In the genomic region with DNA sequence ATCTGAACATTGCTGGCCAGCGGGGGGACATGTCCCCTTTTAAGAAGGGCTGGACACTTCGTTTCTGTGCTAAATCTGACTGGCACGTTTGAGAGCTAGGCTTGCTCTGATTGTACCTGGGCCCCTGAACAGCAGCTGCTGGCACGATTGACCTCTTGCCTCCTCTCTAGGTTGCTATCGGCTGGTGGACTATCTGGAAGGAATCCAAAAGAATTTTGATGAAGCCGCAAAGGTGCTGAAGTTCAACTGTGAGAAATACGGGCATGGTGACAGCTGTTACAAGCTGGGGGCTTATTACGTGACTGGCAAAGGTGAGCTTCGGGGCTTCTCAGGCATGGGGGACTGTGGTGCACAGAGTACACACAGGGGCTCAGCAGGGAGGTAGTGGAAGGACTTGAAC, we compare ENCODE assay signal across 23 mouse cellular contexts. TPM values are rescaled to one million over a fixed set of nuclear protein-coding genes. Genes with fewer than 3 reads are reported as not detected.
A peak's percentile ranks its signal among the peaks of the same experiment; 100 is the strongest.
DNase-seq lines count a peak whose midpoint lies in the region; ATAC-seq and TF ChIP-seq lines count a peak whose summit lies in the region.
"Had no signal": no experiment of that assay in that cellular context is flagged by ENCODE, and none has a peak within 500 bp of the region (broad histone marks: within the 10 kb centered on the region; RNA-seq: fewer than 3 reads in every experiment).

No protein-coding gene starts in this region.

- ATAC-seq in heart, embryonic 14.5 days (ENCODE audit: insufficient number of reproducible peaks, insufficient read depth, low FRiP score, low read depth): no peak
- ATAC-seq in intestine, embryonic 16.5 days: peak; percentile 34
- ATAC-seq in liver, postnatal 0 days: peak; percentile 22; the same call in 1 of the 2 replicates
- ATAC-seq: forebrain, embryonic 13.5 days; hindbrain, embryonic 16.5 days had no signal

- no peaks in the 10 kb centered on the region for H3K9me3 ChIP-seq in heart, embryonic 14.5 days (ENCODE audit: control insufficient read depth, low read length)
- no peaks in the 10 kb centered on the region for H3K9me3 ChIP-seq in intestine, embryonic 16.5 days (ENCODE audit: control insufficient read depth, low read length)
- no peaks in the 10 kb centered on the region for H3K9me3 ChIP-seq in liver, postnatal 0 days (ENCODE audit: low read length)
- H3K9me3 ChIP-seq: embryonic facial prominence, embryonic 10.5 days; forebrain, embryonic 13.5 days; midbrain, embryonic 12.5 days had no signal

- TF ChIP-seq CTCF in liver, postnatal 0 days (IDR thresholded peaks at IDR 0.05; ENCODE audit: low read depth): no peak

- H3K4me3 ChIP-seq in heart, embryonic 14.5 days (ENCODE audit: control insufficient read depth in 1 of 2, insufficient read depth in 1 of 2, low read depth in 1 of 2, low read length in 2 of 2): no peak overlapping the region
- no peak overlapping the region for H3K4me3 ChIP-seq in intestine, embryonic 16.5 days (ENCODE audit: low read length)
- no peak overlapping the region for H3K4me3 ChIP-seq in liver, postnatal 0 days (ENCODE audit: low read depth, low read length)
- H3K4me3 ChIP-seq: embryonic facial prominence, embryonic 10.5 days; forebrain, embryonic 13.5 days; midbrain, embryonic 12.5 days; myocyte had no signal

- no peak for TF ChIP-seq EP300 in liver, postnatal 0 days (IDR thresholded peaks at IDR 0.05; ENCODE audit: low read depth)

- DNase-seq in heart, postnatal 25 days (ENCODE audit: low spot score): no peak
- peak; percentile 22 for DNase-seq in kidney, postnatal 10 days
- DNase-seq in kidney, postnatal 4 days: no peak
- DNase-seq in liver, postnatal 0 days: peak; percentile 37
- no peak for DNase-seq in layer of hippocampus, postnatal 36 days
- DNase-seq: adrenal gland, adult 8-10 months; B cell, adult 2 months; gastrocnemius, postnatal 14 days; heart, postnatal 10 days; left cerebral cortex, postnatal 4 days; lung, adult 2 months; lung, postnatal 36 days; retina, postnatal 1 day; thymus, adult 18-20 months had no signal

- peak overlapping the region; percentile 31 to 65 for H3K27ac ChIP-seq in heart, embryonic 14.5 days (replicated peaks in 1 of 2; ENCODE audit: control insufficient read depth in 1 of 2, insufficient read depth in 1 of 2, low read depth in 2 of 2, low read length in 2 of 2)
- H3K27ac ChIP-seq in intestine, embryonic 16.5 days (ENCODE audit: low read length): peak overlapping the region; percentile 77
- H3K27ac ChIP-seq in liver, postnatal 0 days (ENCODE audit: low read depth): peak overlapping the region; percentile 77
- H3K27ac ChIP-seq: embryonic facial prominence, embryonic 10.5 days; forebrain, embryonic 13.5 days; midbrain, embryonic 12.5 days had no signal

- 29% methylated on average over 9 of the region's 9 CpGs for WGBS in heart, embryonic 14.5 days
- 69% methylated on average over 9 of the region's 9 CpGs for WGBS in intestine, embryonic 16.5 days
- 61% methylated on average over 9 of the region's 9 CpGs for WGBS in liver, postnatal 0 days (ENCODE audit: insufficient replicate concordance)

- no peaks in the 10 kb centered on the region for H3K27me3 ChIP-seq in heart, embryonic 14.5 days (ENCODE audit: control insufficient read depth, insufficient read depth, low read length)
- no peaks in the 10 kb centered on the region for H3K27me3 ChIP-seq in intestine, embryonic 16.5 days (replicated peaks; ENCODE audit: control insufficient read depth, insufficient read depth, low read length)
- H3K27me3 ChIP-seq in liver, postnatal 0 days (ENCODE audit: insufficient read depth, low read length): no peaks in the 10 kb centered on the region
- H3K27me3 ChIP-seq: forebrain, embryonic 13.5 days; midbrain, embryonic 12.5 days had no signal

- no peak overlapping the region; the same call in 1 of the 2 replicates for H3K4me2 ChIP-seq in heart, embryonic 14.5 days (ENCODE audit: low read length)
- 0 out of 2 replicates have a peak overlapping the region, but pooled peaks have one; percentile 0 for H3K4me2 ChIP-seq in intestine, embryonic 16.5 days (ENCODE audit: low read depth, low read length)
- 0 out of 2 replicates have a peak overlapping the region, but pooled peaks have one; percentile 32 for H3K4me2 ChIP-seq in liver, postnatal 0 days (ENCODE audit: low read depth, low read length)
- H3K4me2 ChIP-seq: forebrain, embryonic 13.5 days; midbrain, embryonic 12.5 days had no signal

- H3K9ac ChIP-seq in heart, embryonic 14.5 days (ENCODE audit: low read length): no peak overlapping the region; the same call in 1 of the 2 replicates
- H3K9ac ChIP-seq in intestine, embryonic 16.5 days (ENCODE audit: low read depth, low read length): 0 out of 2 replicates have a peak overlapping the region, but pooled peaks have one; percentile 20
- H3K9ac ChIP-seq in liver, postnatal 0 days (replicated peaks): no peak overlapping the region
- H3K9ac ChIP-seq: forebrain, embryonic 13.5 days; midbrain, embryonic 12.5 days had no signal

- H3K4me1 ChIP-seq in heart, embryonic 14.5 days (ENCODE audit: control insufficient read depth in 2 of 2, insufficient read depth in 2 of 2, low read length in 2 of 2): peaks cover 4 to 25% of the 10 kb centered on the region in 2 experiments
- peaks cover 8% of the 10 kb centered on the region; the same call in 1 of the 2 replicates for H3K4me1 ChIP-seq in intestine, embryonic 16.5 days (ENCODE audit: control insufficient read depth, insufficient read depth, low read length)
- peaks cover 14% of the 10 kb centered on the region; the same call in 1 of the 2 replicates for H3K4me1 ChIP-seq in liver, postnatal 0 days (ENCODE audit: insufficient read depth)

- intact Hi-C loops in heart, postnatal 25 days (cut with DNase I): no loop called here

- peaks cover 37% of the 10 kb centered on the region for H3K36me3 ChIP-seq in heart, embryonic 14.5 days (ENCODE audit: control insufficient read depth, insufficient read depth, low read length)
- no peaks in the 10 kb centered on the region for H3K36me3 ChIP-seq in intestine, embryonic 16.5 days (ENCODE audit: control insufficient read depth, insufficient read depth, low read length)
- H3K36me3 ChIP-seq in liver, postnatal 0 days (replicated peaks; ENCODE audit: insufficient read depth, low read length): peaks cover 6% of the 10 kb centered on the region

RNA-seq across cellular contexts. Expression of a gene that starts 4.1 kb away (rescaled TPM):
- 47.4 and 48.9 TPM in 2 replicates for polyA plus RNA-seq in heart, embryonic 14.5 days (2014; fragmentation: Nextera tagmentation; extraction: Ambion mirVana)
- 10 to 100 TPM; 35.2 to 37.8 TPM for total RNA-seq in heart, postnatal 25 days (2021)
- 67.0 and 68.5 TPM in 2 replicates for polyA plus RNA-seq in intestine, embryonic 16.5 days (2015; fragmentation: Nextera tagmentation; extraction: Ambion mirVana)
- 62.2 and 64.9 TPM in 2 replicates for polyA plus RNA-seq in liver, postnatal 0 days (2015; fragmentation: Nextera tagmentation; extraction: Ambion mirVana)
- total RNA-seq in layer of hippocampus, postnatal 36 days (2021): 10 to 100 TPM; 21.9 to 22.9 TPM

RNA-seq across cellular contexts. Expression of a gene that starts 31.1 kb away (rescaled TPM):
- 10.3 and 10.7 TPM in 2 replicates for polyA plus RNA-seq in heart, embryonic 14.5 days (2014; fragmentation: Nextera tagmentation; extraction: Ambion mirVana)
- total RNA-seq in heart, postnatal 25 days (2021): 10 to 100 TPM; 33.6 to 40.4 TPM
- polyA plus RNA-seq in intestine, embryonic 16.5 days (2015; fragmentation: Nextera tagmentation; extraction: Ambion mirVana): 5.7 and 5.9 TPM in 2 replicates
- polyA plus RNA-seq in liver, postnatal 0 days (2015; fragmentation: Nextera tagmentation; extraction: Ambion mirVana): 2.5 and 2.6 TPM in 2 replicates
- 100 to 1,000 TPM; 101 to 110 TPM for total RNA-seq in layer of hippocampus, postnatal 36 days (2021)

RNA-seq across cellular contexts. Expression of a gene that starts 51.1 kb away (rescaled TPM):
- polyA plus RNA-seq in heart, embryonic 14.5 days (2014; fragmentation: Nextera tagmentation; extraction: Ambion mirVana): 1.1 and 2.0 TPM in 2 replicates
- total RNA-seq in heart, postnatal 25 days (2021): not detected
- 0.72 and 0.99 TPM in 2 replicates for polyA plus RNA-seq in intestine, embryonic 16.5 days (2015; fragmentation: Nextera tagmentation; extraction: Ambion mirVana)
- 0.26 and 0.52 TPM in 2 replicates for polyA plus RNA-seq in liver, postnatal 0 days (2015; fragmentation: Nextera tagmentation; extraction: Ambion mirVana)
- total RNA-seq in layer of hippocampus, postnatal 36 days (2021): not detected
- total RNA-seq: gastrocnemius, postnatal 14 days; heart, postnatal 10 days; layer of hippocampus, postnatal 25 days; left cerebral cortex, postnatal 4 days had no signal
- polyA plus RNA-seq: large intestine, adult 2 months had no signal

Comparison
In these comparisons a context has a peak if more than half of its experiments do, and no peak if none do; other contexts are left out.
1. DNase-seq: peak in kidney, postnatal 10 days (single experiment) and liver, postnatal 0 days (single experiment); none in heart, postnatal 25 days (single experiment), kidney, postnatal 4 days (0 of 2) and layer of hippocampus, postnatal 36 days (0 of 2).
2. Peak in every context shown above with its lines, with median percentiles within 50 percentile points of each other: H3K27ac ChIP-seq.